Mouse (Mus musculus) retina, adult 2 months (tissue): ENCODE data around the gene Lpin1.

Experiments
- DNase-seq: peaks from one replicate; pipeline ENCODE4 v3.0.0-alpha.2; 2012; ENCODE audit warnings: low read depth, low spot score

Lpin1 gene

DNA sequence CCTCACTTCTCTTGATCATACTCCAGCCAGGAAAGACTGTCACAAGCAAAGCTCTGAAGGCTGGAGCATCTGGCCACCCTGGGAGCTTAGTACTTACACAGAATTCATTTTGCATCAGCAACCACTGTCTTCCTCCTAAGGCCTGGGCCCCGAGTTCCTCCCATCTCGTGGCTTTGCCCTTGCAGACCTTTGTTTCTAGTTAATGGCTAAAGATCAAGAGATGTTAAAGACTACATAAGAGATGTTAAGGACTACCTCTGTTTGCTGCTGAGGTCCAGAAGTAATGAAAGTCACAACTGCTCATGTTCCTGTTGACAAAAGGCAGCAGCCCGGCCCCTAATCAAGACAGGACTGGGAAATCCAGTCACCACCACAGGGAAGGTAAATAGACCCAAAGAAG is 82.8 kb downstream of the Lpin1 start:
- no peak for DNase-seq

DNA sequence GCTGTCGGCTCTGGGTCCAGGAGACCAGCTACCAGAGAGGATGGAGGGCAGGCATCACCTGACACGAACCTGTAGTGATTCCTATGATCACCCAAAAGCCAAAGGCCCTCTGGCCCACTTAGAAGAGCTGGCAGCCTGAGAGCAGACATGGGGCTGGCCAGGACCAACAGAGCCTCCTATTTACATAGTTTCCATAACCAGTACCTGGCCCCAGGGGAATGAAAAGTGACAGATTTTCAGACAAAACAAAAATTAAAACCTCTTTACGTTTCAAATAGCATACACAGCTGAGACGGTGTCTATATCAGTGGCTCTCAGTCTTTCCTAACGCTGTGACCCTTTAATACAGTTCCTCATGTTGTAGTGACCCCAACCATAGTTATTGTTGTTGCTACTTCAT is 83.9 kb downstream of the Lpin1 start:
- DNase-seq, result no peak

DNA sequence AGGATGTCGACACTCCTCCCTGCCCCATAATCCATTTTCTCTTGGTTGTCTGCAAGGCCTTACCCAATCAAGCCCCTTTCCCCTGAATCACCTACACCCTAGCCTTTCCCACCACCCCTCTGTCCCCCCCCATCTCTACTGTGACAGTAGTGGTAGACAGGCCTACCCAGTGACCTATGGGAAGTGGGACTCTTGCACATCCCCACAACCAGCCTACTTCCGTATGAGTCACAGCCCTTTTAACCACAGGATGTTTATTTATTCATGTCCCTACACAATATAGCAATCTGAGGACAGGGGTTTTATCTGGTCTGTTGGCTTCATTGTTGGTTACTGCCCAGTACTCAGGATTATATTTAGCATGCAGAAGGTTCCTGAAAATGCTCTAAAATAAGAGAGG is 84.6 kb downstream of the Lpin1 start:
- no peak for DNase-seq

DNA sequence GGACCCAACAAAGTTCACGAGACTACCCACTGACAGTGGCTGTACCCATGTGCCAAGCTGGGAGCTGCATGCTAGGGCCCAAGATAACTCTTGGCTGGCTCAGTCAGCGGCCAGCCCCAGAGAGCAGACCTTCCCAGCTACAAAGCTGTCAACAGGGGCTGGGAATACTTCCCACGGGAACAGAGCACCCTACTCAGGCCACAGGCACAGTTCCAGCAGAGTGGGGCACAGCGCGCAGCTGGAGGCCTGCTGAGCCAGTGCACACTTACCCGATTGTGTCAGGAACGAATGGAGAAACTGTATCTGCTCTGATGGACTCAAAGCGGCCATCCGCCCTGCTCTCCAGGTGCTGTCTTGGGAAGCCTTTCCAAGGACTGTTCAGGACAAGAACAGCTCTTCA is 95.6 kb downstream of the Lpin1 start:
- DNase-seq, result no peak

DNA sequence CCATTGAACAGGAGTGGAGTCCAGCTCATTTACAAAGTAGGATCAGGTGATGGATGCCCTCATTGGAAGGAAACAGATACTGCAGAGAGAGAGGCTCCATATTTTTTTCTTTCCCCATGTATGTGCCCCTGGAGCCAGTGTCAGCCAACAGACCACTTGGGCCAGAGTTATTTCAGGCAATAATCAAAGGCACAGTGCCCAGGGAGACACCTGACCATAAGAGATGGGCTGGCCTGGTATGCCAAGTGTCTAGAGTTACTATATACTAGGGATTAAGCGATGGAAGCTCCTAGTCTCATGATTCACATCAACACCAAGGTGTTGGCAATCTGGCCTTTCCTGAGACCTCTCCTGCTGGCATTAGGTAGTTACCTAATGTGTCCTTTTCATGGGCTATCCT is 97.8 kb downstream of the Lpin1 start:
- DNase-seq, result no peak

DNA sequence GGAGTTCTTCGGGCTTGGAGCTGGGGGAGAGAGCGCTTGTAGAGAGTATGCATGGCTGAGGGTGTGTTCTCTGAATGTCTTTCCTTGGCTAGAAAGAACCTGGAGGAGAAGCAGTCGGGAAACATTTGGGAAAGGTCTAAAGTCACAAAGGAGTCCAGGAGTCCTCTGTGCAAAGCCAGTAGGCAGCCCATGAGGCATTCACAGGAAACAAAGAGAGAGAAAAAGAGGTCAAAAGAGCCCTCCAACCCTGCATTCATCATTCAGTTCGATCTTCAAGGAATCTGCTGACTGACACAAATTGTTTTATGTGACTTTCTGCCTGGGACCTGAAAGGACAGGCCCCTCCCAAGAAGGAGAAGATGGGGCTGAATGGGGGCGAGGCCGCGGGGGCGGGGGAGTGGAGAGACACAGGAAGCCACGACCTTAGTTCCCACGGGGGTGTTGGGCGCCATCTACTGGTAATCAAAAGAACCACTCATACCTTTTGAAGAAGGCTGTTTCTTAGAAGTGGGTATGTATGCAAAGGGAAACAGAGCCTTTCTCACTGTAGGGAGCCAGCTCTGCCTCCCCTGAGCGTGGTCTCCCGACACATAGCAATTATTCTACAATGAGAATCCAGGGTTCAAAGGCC is 101.5 kb downstream of the Lpin1 start:
- peak; percentile 53 for DNase-seq

DNA sequence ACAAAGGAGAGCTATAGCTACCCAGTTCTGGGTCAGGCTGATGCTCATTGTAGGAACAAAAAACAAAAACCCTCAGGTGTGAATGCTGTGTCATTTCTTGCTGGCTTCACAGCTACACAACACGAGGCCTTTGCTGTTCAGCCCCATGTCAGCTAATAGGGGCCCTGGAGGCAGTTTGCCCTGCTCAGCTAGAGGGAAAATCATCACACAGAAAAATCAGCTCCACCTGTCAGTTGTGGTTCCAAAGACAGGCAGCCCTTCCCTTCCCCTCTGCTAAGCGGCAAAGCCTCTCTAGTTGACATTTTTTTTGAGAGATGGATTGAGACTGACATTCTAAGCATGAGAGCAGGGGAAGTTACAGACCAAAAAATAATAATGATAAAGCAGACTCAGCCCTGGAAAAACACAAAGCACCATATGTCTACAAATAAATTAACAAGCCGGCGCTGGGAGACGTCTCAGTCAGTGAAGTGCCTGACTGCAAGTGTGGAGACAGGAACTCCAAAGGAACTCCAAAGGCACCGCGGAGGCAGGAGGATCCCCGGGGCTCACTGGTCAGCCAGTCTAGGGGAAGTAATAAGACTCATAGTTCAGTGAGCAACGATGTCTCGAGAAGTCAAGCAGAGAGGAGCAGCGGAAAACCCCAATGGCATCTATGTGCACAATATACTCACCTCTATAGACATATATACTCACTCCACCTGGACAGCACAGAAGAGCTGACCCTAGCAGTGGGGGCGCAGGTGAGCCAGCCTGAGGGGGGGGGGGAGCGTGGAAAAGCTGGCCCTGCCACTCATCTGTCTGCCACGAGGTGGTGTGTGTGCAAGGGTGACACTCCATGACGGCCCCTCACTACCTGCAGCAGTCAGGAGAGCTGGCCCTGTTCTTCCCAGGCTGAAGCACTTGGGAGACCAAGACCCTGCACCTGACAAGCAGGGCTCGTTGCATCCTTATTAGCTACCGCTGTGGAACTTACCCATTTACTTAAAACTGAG is 103.7 kb downstream of the Lpin1 start:
- no peak for DNase-seq

DNA sequence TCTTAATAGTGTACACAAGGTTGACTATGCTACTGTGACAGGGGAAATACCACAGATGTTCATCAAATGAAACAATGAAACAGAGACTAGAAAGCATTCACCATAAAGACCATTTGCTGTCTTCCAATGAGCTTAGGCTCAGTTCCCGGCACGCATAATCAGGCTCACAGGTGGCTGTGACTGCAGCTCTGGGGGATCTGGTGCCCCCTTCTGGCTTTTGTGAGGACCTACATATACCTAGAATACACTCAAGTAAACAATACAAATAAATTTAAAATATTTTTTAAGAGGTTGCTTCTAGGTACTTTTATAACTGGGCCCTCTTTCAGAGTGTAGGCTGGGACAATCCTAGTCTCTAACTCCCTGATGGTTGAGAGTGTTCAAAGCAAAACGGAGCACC is 106.5 kb downstream of the Lpin1 start:
- DNase-seq, result no peak

DNA sequence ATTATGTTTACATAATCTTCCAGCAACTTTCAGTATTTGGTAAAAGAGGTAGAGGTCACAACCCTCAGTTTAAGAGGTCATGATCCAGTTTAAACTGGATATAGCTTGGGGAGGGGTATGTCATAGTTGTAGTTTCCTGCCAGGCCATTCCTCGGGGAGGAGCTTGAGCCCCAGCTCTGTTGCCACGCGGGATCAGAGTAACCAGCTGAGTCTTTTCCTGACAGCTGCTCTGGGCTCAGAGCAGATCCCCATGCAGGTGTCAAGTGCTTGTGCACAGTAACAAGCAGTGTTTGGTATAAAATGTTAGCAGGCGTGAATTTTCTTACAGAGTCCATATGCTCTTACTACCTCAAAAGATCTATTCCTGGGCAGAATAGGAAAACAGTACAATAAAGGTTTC is 112.8 kb downstream of the Lpin1 start:
- DNase-seq, result no peak

DNA sequence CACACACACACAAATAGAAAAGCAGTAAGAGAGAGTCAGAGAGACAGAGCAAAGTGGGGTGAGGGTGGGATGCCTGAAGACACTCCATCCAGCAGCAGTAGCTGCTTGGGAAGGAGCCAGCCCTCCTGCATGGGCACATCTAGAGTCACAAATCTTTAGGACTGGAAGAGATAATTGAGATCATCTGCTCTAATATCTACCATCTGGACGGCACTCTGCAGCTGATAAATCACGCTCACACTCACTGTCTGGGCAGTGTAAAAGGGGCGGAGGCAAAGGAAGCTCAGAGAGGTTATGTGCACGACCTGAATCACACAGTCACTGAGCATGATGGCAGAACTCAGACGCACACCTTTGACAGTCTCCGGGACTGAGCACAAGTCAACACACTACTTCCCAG is 118.1 kb downstream of the Lpin1 start:
- DNase-seq, result no peak

DNA sequence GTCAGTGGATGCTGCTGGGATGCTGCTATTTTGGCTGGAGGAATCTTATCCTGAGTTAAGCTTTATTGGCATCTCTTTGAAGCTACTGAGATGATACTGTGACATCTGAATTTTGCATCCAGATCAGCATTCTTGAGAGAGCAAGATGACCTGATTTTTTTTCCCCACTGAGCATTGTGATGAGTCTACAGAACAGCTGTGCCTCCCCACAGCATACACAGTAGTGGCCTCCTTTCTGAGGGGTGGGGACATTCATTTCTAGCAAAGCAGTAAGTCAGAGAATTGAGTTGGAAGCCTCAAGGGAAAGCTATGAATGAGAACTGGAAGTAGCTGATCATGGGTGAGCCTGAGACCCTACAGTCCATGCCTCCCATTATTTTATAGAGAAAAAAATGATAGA is 121.9 kb downstream of the Lpin1 start:
- no peak for DNase-seq

DNA sequence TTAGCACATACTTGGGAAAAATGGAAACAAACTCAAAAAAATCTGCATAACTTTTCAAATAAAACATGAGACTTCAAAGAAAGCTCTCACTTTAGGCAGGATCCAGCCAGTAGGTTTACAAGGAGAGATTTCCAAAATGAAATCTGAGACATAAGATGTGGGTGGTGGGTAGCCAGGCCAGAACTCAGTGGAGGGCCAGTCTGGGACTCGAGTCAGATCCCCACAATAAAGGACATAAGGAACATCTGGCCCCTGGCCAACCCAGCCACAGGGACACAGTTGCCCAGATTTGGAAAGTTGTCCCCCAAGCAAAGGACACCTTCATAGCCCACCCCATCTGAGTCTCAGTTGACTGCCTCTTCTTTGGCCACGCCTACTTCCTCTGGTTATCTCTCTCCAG is 123.3 kb downstream of the Lpin1 start:
- DNase-seq, result no peak
